Mouse (Mus musculus) cerebellum, adult 11-12 months (tissue): ENCODE data around the gene Stpg1.

ENCODE experiments used
- DNase-seq: peaks from one replicate; pipeline ENCODE4 v3.0.0; 2022

Gene Stpg1

GRCm38 (mm10) chr4:135514925-135515324 lies 20.3 kb downstream of the Stpg1 start:
- no peak for DNase-seq

GRCm38 (mm10) chr4:135516351-135517316 lies 22.0 kb downstream of the Stpg1 start:
- DNase-seq: no peak

GRCm38 (mm10) chr4:135518135-135518534 lies 23.5 kb downstream of the Stpg1 start:
- DNase-seq: no peak

GRCm38 (mm10) chr4:135520421-135520820 lies 25.8 kb downstream of the Stpg1 start:
- DNase-seq: no peak

GRCm38 (mm10) chr4:135523939-135524338 lies 29.3 kb downstream of the Stpg1 start:
- DNase-seq: no peak

- no peak for DNase-seq
Observed at GRCm38 (mm10) chr4:135525057-135525456, 30.5 kb downstream of the Stpg1 start.

GRCm38 (mm10) chr4:135526039-135526710 lies 31.6 kb downstream of the Stpg1 start:
- no peak for DNase-seq

GRCm38 (mm10) chr4:135530270-135530669 lies 35.7 kb downstream of the Stpg1 start:
- no peak for DNase-seq

GRCm38 (mm10) chr4:135531236-135531635 lies 36.6 kb downstream of the Stpg1 start:
- no peak for DNase-seq

- no peak for DNase-seq
Observed at GRCm38 (mm10) chr4:135531771-135532613, 37.4 kb downstream of the Stpg1 start.

- DNase-seq: no peak
Observed at GRCm38 (mm10) chr4:135533001-135533400, 38.4 kb downstream of the Stpg1 start.

GRCm38 (mm10) chr4:135535021-135535420 lies 40.4 kb downstream of the Stpg1 start:
- DNase-seq: no peak

- DNase-seq: no peak
Observed at GRCm38 (mm10) chr4:135539056-135539455, 44.5 kb downstream of the Stpg1 start.

- DNase-seq: no peak
Observed at GRCm38 (mm10) chr4:135540057-135540456, 45.5 kb downstream of the Stpg1 start.

GRCm38 (mm10) chr4:135544284-135544683 lies 49.7 kb downstream of the Stpg1 start:
- no peak for DNase-seq

- no peak for DNase-seq
Observed at GRCm38 (mm10) chr4:135545080-135545511, 50.5 kb downstream of the Stpg1 start.

- DNase-seq: no peak
Observed at GRCm38 (mm10) chr4:135546008-135546407, 51.4 kb downstream of the Stpg1 start.

GRCm38 (mm10) chr4:135546793-135547192 lies 52.2 kb downstream of the Stpg1 start:
- DNase-seq: no peak

GRCm38 (mm10) chr4:135547551-135547950 lies 53.0 kb downstream of the Stpg1 start:
- DNase-seq: no peak

- DNase-seq: no peak
Observed at GRCm38 (mm10) chr4:135548108-135548507, 53.5 kb downstream of the Stpg1 start.

GRCm38 (mm10) chr4:135548521-135549077 lies 54.0 kb downstream of the Stpg1 start:
- no peak for DNase-seq

GRCm38 (mm10) chr4:135549323-135549722 lies 54.7 kb downstream of the Stpg1 start:
- DNase-seq: no peak

- no peak for DNase-seq
Observed at GRCm38 (mm10) chr4:135563794-135564193, 69.2 kb downstream of the Stpg1 start.
